Mouse (Mus musculus): ENCODE data around the gene Spred1. TPM values are rescaled to one million over a fixed set of nuclear protein-coding genes. Genes with fewer than 3 reads are reported as not detected.

The Spred1 gene
- polyA plus RNA-seq, 1 experiment from 2014 or later: 17.5 TPM

DNA sequence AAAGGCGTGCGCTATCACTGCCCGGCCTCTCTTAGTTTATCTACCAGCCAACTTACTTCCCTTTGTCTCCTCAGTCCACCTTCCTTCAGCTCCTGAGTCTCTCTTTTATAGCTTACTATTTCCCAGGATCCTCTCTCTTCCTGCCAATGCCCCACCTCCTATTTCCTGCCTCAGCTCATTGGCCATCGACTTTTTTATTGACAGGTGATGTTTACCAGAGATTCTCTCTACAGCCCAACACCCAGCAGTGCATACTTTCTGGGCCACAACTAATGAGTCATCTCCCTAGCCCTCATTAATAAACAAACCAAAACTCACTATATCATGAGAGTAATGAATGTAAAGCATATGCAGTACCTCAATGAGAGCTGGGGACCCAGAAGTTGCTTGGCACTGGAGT is 98.4 kb downstream of the Spred1 start:
- no peak for ATAC-seq (ENCODE audit: insufficient number of reproducible peaks, low FRiP score, low TSS enrichment, low read depth)
- Histone ChIP-seq H3K9ac (no peak overlapping the region), H3K4me2 (replicated peaks) (no peak overlapping the region), H3K27ac (replicated peaks) (no peak overlapping the region), H3K4me1 (peaks cover 25% of the 10 kb centered on the region; the same call in 1 of the 2 replicates), H3K36me3 (no peaks in the 10 kb centered on the region), H3K9me3 (replicated peaks) (no peaks in the 10 kb centered on the region), H3K4me3 (replicated peaks) (no peak overlapping the region), H3K27me3 (no peaks in the 10 kb centered on the region)
- WGBS: 93% methylated on average over 4 of the region's 4 CpGs

GRCm38 (mm10) chr2:117222651-117223050 is 101.5 kb downstream of the Spred1 start:
- H3K9me3 ChIP-seq (replicated peaks): no peaks in the 10 kb centered on the region
- H3K4me2 ChIP-seq (replicated peaks): no peak overlapping the region
- H3K27me3 ChIP-seq: no peaks in the 10 kb centered on the region
- no peak overlapping the region for H3K4me3 ChIP-seq (replicated peaks)
- H3K9ac ChIP-seq: no peak overlapping the region
- H3K36me3 ChIP-seq: no peaks in the 10 kb centered on the region
- 44% methylated on average over 9 of the region's 9 CpGs for WGBS
- peak overlapping the region; percentile 34; the same call in 1 of the 2 replicates for H3K27ac ChIP-seq (replicated peaks)
- peaks cover 18% of the 10 kb centered on the region; the same call in 1 of the 2 replicates for H3K4me1 ChIP-seq
- ATAC-seq (ENCODE audit: insufficient number of reproducible peaks, low FRiP score, low TSS enrichment, low read depth): no peak

DNA sequence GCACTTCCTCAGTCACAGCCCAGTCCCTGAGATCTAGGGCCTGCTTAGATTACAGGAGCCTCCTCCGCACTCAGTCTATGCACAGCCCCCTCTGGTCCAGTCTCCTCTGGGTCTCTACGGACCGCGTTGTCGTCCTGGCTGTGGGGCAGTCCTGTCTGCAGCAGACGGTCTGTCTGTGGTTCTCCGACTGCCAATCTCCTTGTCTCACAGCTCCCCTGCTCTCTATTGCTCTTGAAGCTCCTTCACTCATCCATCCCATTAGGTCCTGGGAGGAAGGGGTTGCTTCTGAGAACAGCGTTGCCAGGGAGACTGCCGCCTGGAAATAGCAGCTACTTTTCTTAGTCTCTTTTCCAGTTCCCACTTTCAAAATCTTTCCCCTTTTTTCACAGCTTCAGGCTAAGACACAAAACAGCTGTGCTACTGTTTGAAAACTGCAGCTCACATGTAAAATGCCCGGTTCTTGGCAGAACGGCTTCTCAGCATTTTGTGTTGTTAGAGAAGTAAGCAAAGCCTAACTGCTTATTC is 107.5 kb downstream of the Spred1 start:
- 45% methylated on average over 11 of the region's 11 CpGs for WGBS
- H3K36me3 ChIP-seq: no peaks in the 10 kb centered on the region
- H3K4me1 ChIP-seq: no peaks in the 10 kb centered on the region
- H3K27ac ChIP-seq (replicated peaks): no peak overlapping the region
- ATAC-seq (ENCODE audit: insufficient number of reproducible peaks, low FRiP score, low TSS enrichment, low read depth): no peak
- no peak overlapping the region for H3K4me3 ChIP-seq (replicated peaks)
- H3K4me2 ChIP-seq (replicated peaks): no peak overlapping the region
- H3K9ac ChIP-seq: no peak overlapping the region
- no peaks in the 10 kb centered on the region for H3K27me3 ChIP-seq
- no peaks in the 10 kb centered on the region for H3K9me3 ChIP-seq (replicated peaks)

DNA sequence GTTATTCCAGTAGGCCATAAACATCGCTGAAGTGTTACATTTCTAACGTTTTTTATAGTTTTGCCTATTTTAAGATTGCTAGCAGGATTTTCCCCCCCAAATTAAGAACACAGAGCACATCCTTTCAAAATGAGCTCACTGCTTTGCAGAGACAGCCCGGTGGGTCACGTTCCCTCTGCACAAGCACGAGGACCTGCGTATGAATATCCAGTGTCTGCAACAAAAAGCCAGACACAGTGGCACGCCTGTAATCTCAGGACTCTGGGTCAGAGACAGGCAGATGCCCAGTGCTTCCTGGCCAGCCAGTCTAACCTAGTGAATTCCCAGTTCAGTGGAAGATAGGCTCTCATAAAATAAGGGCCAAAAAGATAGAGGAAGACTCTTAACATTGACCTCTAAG is 109.1 kb downstream of the Spred1 start:
- Histone ChIP-seq H3K4me2 (replicated peaks) (no peak overlapping the region), H3K9ac (no peak overlapping the region), H3K36me3 (no peaks in the 10 kb centered on the region), H3K27me3 (no peaks in the 10 kb centered on the region), H3K9me3 (replicated peaks) (no peaks in the 10 kb centered on the region), H3K27ac (replicated peaks) (no peak overlapping the region), H3K4me3 (replicated peaks) (no peak overlapping the region), H3K4me1 (no peaks in the 10 kb centered on the region)
- 67% methylated on average over 7 of the region's 7 CpGs for WGBS
- ATAC-seq (ENCODE audit: insufficient number of reproducible peaks, low FRiP score, low TSS enrichment, low read depth): no peak

- no peaks in the 10 kb centered on the region for H3K4me1 ChIP-seq
- no peak overlapping the region for H3K9ac ChIP-seq
- peak; percentile 65; the same call in 1 of the 2 replicates for ATAC-seq (ENCODE audit: insufficient number of reproducible peaks, low FRiP score, low TSS enrichment, low read depth)
- no peaks in the 10 kb centered on the region for H3K36me3 ChIP-seq
- H3K27me3 ChIP-seq: no peaks in the 10 kb centered on the region
- 4% methylated on average over 13 of the region's 13 CpGs for whole genome bisulfite sequencing
- no peak overlapping the region for H3K27ac ChIP-seq (replicated peaks)
- no peak overlapping the region for H3K4me3 ChIP-seq (replicated peaks)
- no peak overlapping the region for H3K4me2 ChIP-seq (replicated peaks)
- no peaks in the 10 kb centered on the region for H3K9me3 ChIP-seq (replicated peaks)
Observed at GRCm38 (mm10) chr2:117231257-117231656, 110.1 kb downstream of the Spred1 start.

MicroRNA genes within 50 kb of the gene (microRNA counts, 519-probe panel; counts per million panel counts)
- microRNA mmu-miR-674: 2,675 counts per million, percentile 63 among the panel's probes with 10 or more counts

Small RNA genes within 50 kb of the gene (microRNA-seq; reads per million reads assigned to microRNA genes)
- gene Mir674 (ENCODE audit: borderline number of aligned reads): 801 reads per million, percentile 74 among the genes with 10 or more reads in this experiment

Other genes starting within 250 kb of the Spred1 start
- not detected in 2 replicates for gene Tmco5, start 242.7 kb upstream of the Spred1 start, polyA plus RNA-seq (2015; fragmentation: Nextera tagmentation; extraction: Ambion mirVana)
- gene Fam98b, start 128.4 kb downstream of the Spred1 start, polyA plus RNA-seq (2015; fragmentation: Nextera tagmentation; extraction: Ambion mirVana): 10.8 and 12.3 TPM in 2 replicates
- gene Rasgrp1, start 221.6 kb downstream of the Spred1 start, polyA plus RNA-seq (2015; fragmentation: Nextera tagmentation; extraction: Ambion mirVana): 1.6 and 1.7 TPM in 2 replicates